Mouse (Mus musculus) lung, adult 10 weeks (tissue): ENCODE results near the gene Sh3rf3. TPM values are rescaled to one million over a fixed set of nuclear protein-coding genes. Genes with fewer than 3 reads are reported as not detected.

Source experiments
- polyA plus RNA-seq: library from polyadenylated mRNA; stranded (reverse); fragments of 350-450 nt; fragmentation: Illumina TruSeq; extraction: RNeasy Lipid Tissue Mini Kit (QIAGEN cat#74804); gene quantifications from one replicate; pipeline ENCODE4 v1.2.3, GENCODE M21; 2014; ENCODE audit warnings: low read depth, low replicate concordance; ENCODE audit not compliant: insufficient read depth

The Sh3rf3 gene
- polyA plus RNA-seq: 1.1 TPM

GRCm38 (mm10) chr10:58813081-58813800 lies at the start of gene Sh3rf3:
Gene Sh3rf3, plus strand, starts transcription at chr10:58813359.

Other genes starting within 250 kb of the Sh3rf3 start
- 0.48 TPM for gene Edar, start 137.7 kb upstream of the Sh3rf3 start, polyA plus RNA-seq
- gene Gm17542, start 95.1 kb upstream of the Sh3rf3 start, polyA plus RNA-seq: not detected